Mouse (Mus musculus) testis, adult 2 months (tissue): ENCODE data around the gene Acot4.

ENCODE experiments used
- CTCF ChIP-seq: fragments of 200-500 bp; IDR thresholded peaks from 2 replicates; pipeline ENCODE4 v1.5.1; 2012; ENCODE audit warnings: low read depth, mild to moderate bottlenecking, inconsistent platforms, low read length, moderate library complexity; ENCODE audit not compliant: control insufficient read depth, insufficient read depth, insufficient replicate concordance
- POLR2A ChIP-seq: fragments of 200-500 bp; IDR thresholded peaks from 2 replicates; pipeline ENCODE4 v1.6.1; 2012; ENCODE audit warnings: low read depth, mild to moderate bottlenecking, inconsistent platforms, low read length, moderate library complexity; ENCODE audit not compliant: control insufficient read depth

GRCm38 (mm10) chr12:84071696-84072095 is 33.5 kb downstream of the Acot4 start:
- no peak for TF ChIP-seq CTCF
- no peak for TF ChIP-seq POLR2A
